Mouse (Mus musculus): ENCODE data around the gene Tmem268. TPM values are rescaled to one million over a fixed set of nuclear protein-coding genes. Genes with fewer than 3 reads are reported as not detected.

The Tmem268 gene
- polyA plus RNA-seq (2012; ENCODE audit: insufficient read depth, insufficient read length, missing spikeins) = 5.7 and 6.9 TPM in 2 replicates

GRCm38 (mm10) chr4:63558407-63559081 is at the start of gene Tmem268:
Gene Tmem268 (plus strand): TSS chr4:63558781.
- Histone ChIP-seq H3K27ac (ENCODE audit: insufficient read depth, low read depth, low read length) (peak within 1 kb of the TSS; percentile 96), H3K4me1 (ENCODE audit: control insufficient read depth, insufficient read depth, low read length) (peaks cover 58% of the 10 kb centered on the region), H3K4me3 (ENCODE audit: insufficient read depth, low read length) (peak within 1 kb of the TSS; percentile 86)
- TF ChIP-seq CTCF (IDR thresholded peaks at IDR 0.05; ENCODE audit: low read depth, low read length) = no peak
- peak; percentile 45; the same call in 1 of the 2 replicates for TF ChIP-seq POLR2A (IDR thresholded peaks at IDR 0.05; ENCODE audit: borderline replicate concordance, low read depth, low read length)

- Histone ChIP-seq H3K4me3 (ENCODE audit: insufficient read depth, low read length) (no peak overlapping the region), H3K27ac (ENCODE audit: insufficient read depth, low read depth, low read length) (no peak overlapping the region), H3K4me1 (ENCODE audit: control insufficient read depth, insufficient read depth, low read length) (no peaks in the 10 kb centered on the region)
- TF ChIP-seq POLR2A (IDR thresholded peaks at IDR 0.05; ENCODE audit: borderline replicate concordance, low read depth, low read length) (no peak), CTCF (IDR thresholded peaks at IDR 0.05; ENCODE audit: low read depth, low read length) (no peak)
Measured at GRCm38 (mm10) chr4:63512921-63513320, 45.7 kb upstream of the Tmem268 start.

GRCm38 (mm10) chr4:63514454-63514984 is 44.1 kb upstream of the Tmem268 start:
- TF ChIP-seq POLR2A (IDR thresholded peaks at IDR 0.05; ENCODE audit: borderline replicate concordance, low read depth, low read length) (no peak), CTCF (IDR thresholded peaks at IDR 0.05; ENCODE audit: low read depth, low read length) (no peak)
- no peak overlapping the region for H3K4me3 ChIP-seq (ENCODE audit: insufficient read depth, low read length)
- no peak overlapping the region for H3K27ac ChIP-seq (ENCODE audit: insufficient read depth, low read depth, low read length)
- no peaks in the 10 kb centered on the region for H3K4me1 ChIP-seq (ENCODE audit: control insufficient read depth, insufficient read depth, low read length)

GRCm38 (mm10) chr4:63515021-63515420 is 43.6 kb upstream of the Tmem268 start:
- Histone ChIP-seq H3K4me1 (ENCODE audit: control insufficient read depth, insufficient read depth, low read length) (no peaks in the 10 kb centered on the region), H3K27ac (ENCODE audit: insufficient read depth, low read depth, low read length) (no peak overlapping the region), H3K4me3 (ENCODE audit: insufficient read depth, low read length) (no peak overlapping the region)
- TF ChIP-seq POLR2A (IDR thresholded peaks at IDR 0.05; ENCODE audit: borderline replicate concordance, low read depth, low read length) = no peak
- TF ChIP-seq CTCF (IDR thresholded peaks at IDR 0.05; ENCODE audit: low read depth, low read length) = no peak

GRCm38 (mm10) chr4:63521813-63522419 is 36.7 kb upstream of the Tmem268 start:
- Histone ChIP-seq H3K4me3 (ENCODE audit: insufficient read depth, low read length) (no peak overlapping the region), H3K27ac (ENCODE audit: insufficient read depth, low read depth, low read length) (no peak overlapping the region), H3K4me1 (ENCODE audit: control insufficient read depth, insufficient read depth, low read length) (no peaks in the 10 kb centered on the region)
- TF ChIP-seq CTCF (IDR thresholded peaks at IDR 0.05; ENCODE audit: low read depth, low read length) (no peak), POLR2A (IDR thresholded peaks at IDR 0.05; ENCODE audit: borderline replicate concordance, low read depth, low read length) (no peak)

- no peak overlapping the region for H3K4me3 ChIP-seq (ENCODE audit: insufficient read depth, low read length)
- H3K27ac ChIP-seq (ENCODE audit: insufficient read depth, low read depth, low read length) = no peak overlapping the region
- TF ChIP-seq CTCF (IDR thresholded peaks at IDR 0.05; ENCODE audit: low read depth, low read length) (no peak), POLR2A (IDR thresholded peaks at IDR 0.05; ENCODE audit: borderline replicate concordance, low read depth, low read length) (no peak)
- H3K4me1 ChIP-seq (ENCODE audit: control insufficient read depth, insufficient read depth, low read length) = peaks cover 2% of the 10 kb centered on the region; the same call in 1 of the 2 replicates
Measured at GRCm38 (mm10) chr4:63525514-63525913, 33.1 kb upstream of the Tmem268 start.

GRCm38 (mm10) chr4:63528946-63529345 is 29.6 kb upstream of the Tmem268 start:
- TF ChIP-seq POLR2A (IDR thresholded peaks at IDR 0.05; ENCODE audit: borderline replicate concordance, low read depth, low read length) = no peak
- no peak for TF ChIP-seq CTCF (IDR thresholded peaks at IDR 0.05; ENCODE audit: low read depth, low read length)
- H3K4me1 ChIP-seq (ENCODE audit: control insufficient read depth, insufficient read depth, low read length) = peaks cover 16% of the 10 kb centered on the region
- no peak overlapping the region for H3K4me3 ChIP-seq (ENCODE audit: insufficient read depth, low read length)
- no peak overlapping the region for H3K27ac ChIP-seq (ENCODE audit: insufficient read depth, low read depth, low read length)

- TF ChIP-seq CTCF (IDR thresholded peaks at IDR 0.05; ENCODE audit: low read depth, low read length) (no peak), POLR2A (IDR thresholded peaks at IDR 0.05; ENCODE audit: borderline replicate concordance, low read depth, low read length) (no peak)
- peaks cover 16% of the 10 kb centered on the region for H3K4me1 ChIP-seq (ENCODE audit: control insufficient read depth, insufficient read depth, low read length)
- no peak overlapping the region for H3K27ac ChIP-seq (ENCODE audit: insufficient read depth, low read depth, low read length)
- no peak overlapping the region for H3K4me3 ChIP-seq (ENCODE audit: insufficient read depth, low read length)
Measured at GRCm38 (mm10) chr4:63530409-63530808, 28.2 kb upstream of the Tmem268 start.

GRCm38 (mm10) chr4:63537602-63538001 is 21.0 kb upstream of the Tmem268 start:
- H3K4me1 ChIP-seq (ENCODE audit: control insufficient read depth, insufficient read depth, low read length) = peaks cover 26% of the 10 kb centered on the region
- H3K4me3 ChIP-seq (ENCODE audit: insufficient read depth, low read length) = no peak overlapping the region
- no peak overlapping the region for H3K27ac ChIP-seq (ENCODE audit: insufficient read depth, low read depth, low read length)
- no peak for TF ChIP-seq CTCF (IDR thresholded peaks at IDR 0.05; ENCODE audit: low read depth, low read length)
- TF ChIP-seq POLR2A (IDR thresholded peaks at IDR 0.05; ENCODE audit: borderline replicate concordance, low read depth, low read length) = no peak

GRCm38 (mm10) chr4:63542209-63542608 is 16.4 kb upstream of the Tmem268 start:
- Histone ChIP-seq H3K4me1 (ENCODE audit: control insufficient read depth, insufficient read depth, low read length) (peaks cover 44% of the 10 kb centered on the region), H3K4me3 (ENCODE audit: insufficient read depth, low read length) (no peak overlapping the region), H3K27ac (ENCODE audit: insufficient read depth, low read depth, low read length) (no peak overlapping the region)
- no peak for TF ChIP-seq CTCF (IDR thresholded peaks at IDR 0.05; ENCODE audit: low read depth, low read length)
- no peak for TF ChIP-seq POLR2A (IDR thresholded peaks at IDR 0.05; ENCODE audit: borderline replicate concordance, low read depth, low read length)
